Comparison of ENCODE assay signal across 12 mouse cellular contexts in the genomic region with DNA sequence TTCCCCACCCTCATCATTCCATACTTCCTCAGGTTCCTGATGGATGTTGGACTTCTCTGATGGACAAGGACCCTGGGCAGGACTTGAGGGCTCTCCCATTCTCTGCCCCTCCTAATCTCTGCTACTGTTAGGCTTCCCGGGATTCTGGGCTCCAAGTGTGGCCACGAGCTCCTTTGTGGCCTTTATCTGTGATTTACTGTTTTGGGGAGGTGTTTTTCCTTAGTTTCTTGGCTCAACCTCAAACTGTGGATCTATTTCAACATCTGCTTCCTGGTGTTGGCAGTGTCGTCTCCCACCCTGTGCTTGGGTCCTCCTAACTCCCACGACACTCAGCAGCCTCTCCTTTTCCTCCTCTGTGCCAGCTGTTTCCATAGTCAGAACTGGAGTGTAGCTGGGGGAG.
DNase-seq lines count a peak whose midpoint lies in the region; ATAC-seq lines count a peak whose summit lies in the region.
"Had no signal": no experiment of that assay in that cellular context is flagged by ENCODE, and none has a peak within 500 bp of the region (broad histone marks: within the 10 kb centered on the region; RNA-seq: fewer than 3 reads in every experiment).

No protein-coding gene starts in this region.

- H3K4me3 ChIP-seq in neural tube, embryonic 13.5 days, result no peak overlapping the region
- H3K4me3 ChIP-seq in lung, embryonic 16.5 days (ENCODE audit: low read length), result no peak overlapping the region
- H3K4me3 ChIP-seq: gastrocnemius, adult 2 months; liver, embryonic 12.5 days had no signal

- peaks cover 41% of the 10 kb centered on the region for H3K4me1 ChIP-seq in neural tube, embryonic 13.5 days (replicated peaks)
- H3K4me1 ChIP-seq in lung, embryonic 16.5 days (replicated peaks; ENCODE audit: control insufficient read depth, insufficient read depth, low read length), result peaks cover 11% of the 10 kb centered on the region; the same call in 1 of the 2 replicates
- H3K4me1 ChIP-seq: liver, embryonic 12.5 days had no signal

- 33% methylated on average over 4 of the region's 4 CpGs for WGBS in neural tube, embryonic 13.5 days
- WGBS in lung, embryonic 16.5 days, result 18% methylated on average over 4 of the region's 4 CpGs

- H3K36me3 ChIP-seq in neural tube, embryonic 13.5 days, result no peaks in the 10 kb centered on the region
- no peaks in the 10 kb centered on the region for H3K36me3 ChIP-seq in lung, embryonic 16.5 days (ENCODE audit: control insufficient read depth, insufficient read depth, low read length)
- H3K36me3 ChIP-seq: liver, embryonic 12.5 days had no signal

- no peak overlapping the region for H3K4me2 ChIP-seq in neural tube, embryonic 13.5 days
- no peak overlapping the region for H3K4me2 ChIP-seq in lung, embryonic 16.5 days (ENCODE audit: low read depth, low read length)
- H3K4me2 ChIP-seq: liver, embryonic 12.5 days had no signal

- DNase-seq in neural tube, embryonic 10.5 days (ENCODE audit: extremely low spot score, low spot score), result no peak
- DNase-seq in kidney, adult 8-10 months, result peak; percentile 20 to 50
- no peak for DNase-seq in layer of hippocampus, adult 18-20 months (ENCODE audit: low spot score in 2 of 2)
- no peak for DNase-seq in layer of hippocampus, adult 9-10 months (ENCODE audit: low spot score)
- DNase-seq in urinary bladder, postnatal 36 days (ENCODE audit: low spot score in 2 of 2), result no peak
- DNase-seq: adrenal gland, postnatal 36 days; gastrocnemius, adult 2 months; right cerebral cortex, postnatal 4 days had no signal

- no peak for ATAC-seq in neural tube, embryonic 13.5 days (ENCODE audit: low read depth)
- peak; percentile 66 for ATAC-seq in lung, embryonic 16.5 days (ENCODE audit: low read depth)
- ATAC-seq: inflammation-experienced regulatory T-cells, adult 6 months; liver, embryonic 12.5 days had no signal

- peak overlapping the region; percentile 56 for H3K27ac ChIP-seq in neural tube, embryonic 13.5 days (replicated peaks)
- no peak overlapping the region for H3K27ac ChIP-seq in lung, embryonic 16.5 days (ENCODE audit: low read length)
- H3K27ac ChIP-seq: gastrocnemius, adult 2 months; liver, embryonic 12.5 days had no signal

- H3K9me3 ChIP-seq in neural tube, embryonic 13.5 days, result no peaks in the 10 kb centered on the region
- no peaks in the 10 kb centered on the region for H3K9me3 ChIP-seq in lung, embryonic 16.5 days (ENCODE audit: control insufficient read depth, low read length)
- H3K9me3 ChIP-seq: liver, embryonic 12.5 days had no signal

- H3K9ac ChIP-seq in neural tube, embryonic 13.5 days, result peak overlapping the region; percentile 48; the same call in 1 of the 2 replicates
- no peak overlapping the region for H3K9ac ChIP-seq in lung, embryonic 16.5 days (ENCODE audit: low read length)
- H3K9ac ChIP-seq: liver, embryonic 12.5 days had no signal

- no peaks in the 10 kb centered on the region for H3K27me3 ChIP-seq in neural tube, embryonic 13.5 days
- no peaks in the 10 kb centered on the region for H3K27me3 ChIP-seq in lung, embryonic 16.5 days (ENCODE audit: control insufficient read depth, insufficient read depth, low read depth, low read length)
- H3K27me3 ChIP-seq: liver, embryonic 12.5 days had no signal

Comparison
In these comparisons a context has a peak if more than half of its experiments do, and no peak if none do; other contexts are left out.
1. DNase-seq: peak in kidney, adult 8-10 months (2 of 2); none in neural tube, embryonic 10.5 days (single experiment), layer of hippocampus, adult 18-20 months (0 of 2), layer of hippocampus, adult 9-10 months (single experiment) and urinary bladder, postnatal 36 days (0 of 2).